Mouse (Mus musculus) heart, embryonic 15.5 days (tissue): Measurements from ENCODE around the gene Rapgef6. TPM values are rescaled to one million over a fixed set of nuclear protein-coding genes. Genes with fewer than 3 reads are reported as not detected.

Experiments used
- ATAC-seq: fragments of 200-750 bp; cut with Nextera tagmentation; replicated peaks from 2 replicates; pipeline ENCODE4 v1.8.0; 2017; ENCODE audit warnings: low read depth, moderate TSS enrichment; ENCODE audit not compliant: insufficient number of reproducible peaks, insufficient read depth, low FRiP score
- H3K27ac ChIP-seq: fragments of 300-500 bp; sonication (generic); 2 replicates; pipeline ENCODE4 v1.5.1; 2015; ENCODE audit warnings: mild to moderate bottlenecking, inconsistent platforms
- H3K27me3 ChIP-seq: fragments of 300-500 bp; sonication (generic); 2 replicates; pipeline ENCODE4 v1.6.1; 2015; ENCODE audit warnings: inconsistent platforms
- H3K36me3 ChIP-seq: fragments of 300-500 bp; sonication (generic); 2 replicates; pipeline ENCODE4 v1.6.1; 2015; ENCODE audit warnings: mild to moderate bottlenecking, inconsistent platforms
- H3K4me1 ChIP-seq: fragments of 300-500 bp; sonication (generic); replicated peaks from 2 replicates; pipeline ENCODE4 v1.6.1; 2015; ENCODE audit warnings: inconsistent platforms
- H3K4me2 ChIP-seq: fragments of 300-500 bp; sonication (generic); 2 replicates; pipeline ENCODE4 v1.6.1; 2015; ENCODE audit warnings: inconsistent platforms, mild to moderate bottlenecking, moderate library complexity
- H3K4me3 ChIP-seq: fragments of 300-500 bp; sonication (generic); 2 replicates; pipeline ENCODE4 v1.5.1; 2015; ENCODE audit warnings: mild to moderate bottlenecking, inconsistent platforms
- H3K9ac ChIP-seq: fragments of 300-500 bp; sonication (generic); 2 replicates; pipeline ENCODE4 v1.6.1; 2015; ENCODE audit warnings: mild to moderate bottlenecking, inconsistent platforms
- H3K9me3 ChIP-seq: fragments of 300-500 bp; sonication (generic); replicated peaks from 2 replicates; pipeline ENCODE4 v1.6.1; 2016; ENCODE audit warnings: inconsistent platforms
- WGBS: fragments of 180-500 bp; shearing (Covaris S2); methylation state at CpG from one replicate; pipeline ENCODE4 v1.1.7; 2015; ENCODE audit warnings: mixed read lengths; 5-methylcytosine and 5-hydroxymethylcytosine counted together
- polyA plus RNA-seq: library from polyadenylated mRNA; unstranded; fragments of >200 nt; fragmentation: Nextera tagmentation; extraction: Ambion mirVana; gene quantifications from 2 replicates; pipeline ENCODE4 v1.2.1, GENCODE M21; 2015

Rapgef6 gene
- polyA plus RNA-seq, 1 experiment from 2014 or later, result 30.0 TPM

DNA sequence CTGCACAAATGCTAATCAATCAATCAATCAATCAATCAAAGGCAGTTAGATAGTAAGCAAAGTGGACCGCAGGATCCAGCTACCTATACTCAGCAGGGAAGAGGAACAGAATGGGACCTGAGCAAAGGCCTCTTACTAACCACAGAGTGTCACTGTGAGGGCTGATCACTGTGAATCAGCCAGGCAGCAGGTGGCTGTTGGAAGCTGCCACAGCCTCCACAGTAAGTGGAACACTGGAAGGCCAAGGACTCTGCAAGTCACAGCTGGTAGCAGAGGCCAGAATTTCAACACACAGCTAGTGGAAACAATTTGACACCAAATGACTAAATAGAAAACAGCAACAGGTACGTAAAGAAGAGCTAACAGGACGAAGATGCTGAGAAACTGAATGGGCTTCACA is 196.0 kb downstream of the Rapgef6 start:
- no peak overlapping the region for H3K27ac ChIP-seq
- WGBS, result 88% methylated on average over 3 of the region's 3 CpGs
- H3K27me3 ChIP-seq, result no peaks in the 10 kb centered on the region
- no peak overlapping the region for H3K4me3 ChIP-seq
- no peaks in the 10 kb centered on the region for H3K9me3 ChIP-seq
- no peak overlapping the region for H3K4me2 ChIP-seq
- peaks cover 24% of the 10 kb centered on the region for H3K36me3 ChIP-seq
- no peak for ATAC-seq
- peaks cover 14% of the 10 kb centered on the region for H3K4me1 ChIP-seq
- H3K9ac ChIP-seq, result no peak overlapping the region

GRCm38 (mm10) chr11:54722057-54722456 is 199.4 kb downstream of the Rapgef6 start:
- H3K27me3 ChIP-seq, result no peaks in the 10 kb centered on the region
- peaks cover 7% of the 10 kb centered on the region; the same call in 1 of the 2 replicates for H3K36me3 ChIP-seq
- H3K9ac ChIP-seq, result no peak overlapping the region
- H3K4me2 ChIP-seq, result no peak overlapping the region
- 42% methylated on average over 6 of the region's 6 CpGs for WGBS
- no peak overlapping the region for H3K4me3 ChIP-seq
- H3K27ac ChIP-seq, result 0 out of 2 replicates have a peak overlapping the region, but pooled peaks have one; percentile 12
- H3K9me3 ChIP-seq, result no peaks in the 10 kb centered on the region
- no peak for ATAC-seq
- peaks cover 41% of the 10 kb centered on the region for H3K4me1 ChIP-seq

GRCm38 (mm10) chr11:54724353-54725034 is 201.8 kb downstream of the Rapgef6 start:
- Histone ChIP-seq H3K4me3 (no peak overlapping the region), H3K27ac (peak overlapping the region; percentile 73), H3K36me3 (no peaks in the 10 kb centered on the region), H3K9ac (no peak overlapping the region), H3K27me3 (no peaks in the 10 kb centered on the region), H3K9me3 (no peaks in the 10 kb centered on the region), H3K4me1 (peaks cover 52% of the 10 kb centered on the region), H3K4me2 (no peak overlapping the region)
- WGBS, result 45% methylated on average over 4 of the region's 4 CpGs
- peak; percentile 61; the same call in 1 of the 2 replicates for ATAC-seq

DNA sequence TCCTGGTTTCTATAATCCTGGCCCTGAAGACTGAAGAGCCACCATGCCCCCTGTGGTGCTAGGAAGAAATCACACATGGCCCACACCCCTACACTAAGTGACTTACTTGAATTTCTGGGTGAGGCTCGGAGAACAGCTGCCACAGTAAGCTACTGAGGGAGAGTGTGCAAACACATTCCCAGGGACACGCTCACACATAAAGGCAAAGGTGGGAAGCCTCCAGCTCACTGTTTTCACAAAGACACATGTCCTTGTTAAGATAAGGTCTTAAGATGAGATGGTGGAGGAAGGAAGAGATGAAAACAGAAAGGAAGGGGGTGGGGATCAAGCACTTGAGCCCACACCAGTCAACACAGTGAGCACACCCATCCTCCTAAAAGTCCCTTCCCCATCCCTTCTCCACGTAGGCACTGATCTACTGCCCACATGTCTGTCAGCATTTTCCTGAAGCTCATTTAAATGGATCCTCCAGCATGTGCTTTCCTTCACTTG is 204.0 kb downstream of the Rapgef6 start:
- 49% methylated on average over 3 of the region's 3 CpGs for WGBS
- Histone ChIP-seq H3K36me3 (no peaks in the 10 kb centered on the region), H3K4me3 (no peak overlapping the region), H3K9me3 (no peaks in the 10 kb centered on the region), H3K27ac (peak overlapping the region; percentile 75), H3K4me1 (peaks cover 47% of the 10 kb centered on the region), H3K27me3 (no peaks in the 10 kb centered on the region), H3K4me2 (no peak overlapping the region), H3K9ac (no peak overlapping the region)
- no peak for ATAC-seq

- 29% methylated on average over 5 of the region's 5 CpGs for WGBS
- H3K4me2 ChIP-seq, result no peak overlapping the region
- no peaks in the 10 kb centered on the region for H3K9me3 ChIP-seq
- no peaks in the 10 kb centered on the region for H3K36me3 ChIP-seq
- H3K4me3 ChIP-seq, result no peak overlapping the region
- peaks cover 41% of the 10 kb centered on the region for H3K4me1 ChIP-seq
- H3K9ac ChIP-seq, result no peak overlapping the region
- H3K27ac ChIP-seq, result peak overlapping the region; percentile 75
- H3K27me3 ChIP-seq, result no peaks in the 10 kb centered on the region
- ATAC-seq, result peak; percentile 51; the same call in 1 of the 2 replicates
Observed at GRCm38 (mm10) chr11:54727327-54727901, 204.8 kb downstream of the Rapgef6 start.

DNA sequence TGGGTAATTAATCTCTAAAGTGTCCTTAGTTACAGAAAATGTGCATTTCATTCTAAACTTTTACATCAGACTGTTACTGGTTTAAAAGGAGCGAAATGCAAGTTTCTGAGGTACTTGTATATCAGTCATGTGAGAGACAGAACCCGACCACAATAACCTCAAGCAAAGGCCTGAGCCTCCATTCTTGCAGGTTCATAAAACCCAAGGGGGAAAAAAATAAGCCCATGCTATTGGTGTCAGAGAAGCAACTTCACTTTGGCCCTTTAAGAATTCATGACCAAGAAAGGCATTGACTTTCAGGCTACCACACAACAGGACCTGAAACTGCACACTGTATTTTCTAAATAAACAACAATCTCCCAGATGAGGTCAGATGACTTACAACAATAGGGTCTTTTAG is 205.7 kb downstream of the Rapgef6 start:
- Histone ChIP-seq H3K4me1 (peaks cover 39% of the 10 kb centered on the region), H3K27ac (0 out of 2 replicates have a peak overlapping the region, but pooled peaks have one; percentile 75), H3K9ac (no peak overlapping the region), H3K27me3 (no peaks in the 10 kb centered on the region), H3K4me2 (no peak overlapping the region), H3K9me3 (no peaks in the 10 kb centered on the region), H3K36me3 (no peaks in the 10 kb centered on the region), H3K4me3 (no peak overlapping the region)
- 80% methylated on average over 2 of the region's 2 CpGs for WGBS
- ATAC-seq, result no peak

GRCm38 (mm10) chr11:54729311-54729710 is 206.7 kb downstream of the Rapgef6 start:
- no peak for ATAC-seq
- WGBS, result 75% methylated on average over 3 of the region's 3 CpGs
- Histone ChIP-seq H3K4me1 (peaks cover 33% of the 10 kb centered on the region), H3K4me2 (no peak overlapping the region), H3K27me3 (no peaks in the 10 kb centered on the region), H3K4me3 (no peak overlapping the region), H3K9ac (no peak overlapping the region), H3K9me3 (no peaks in the 10 kb centered on the region), H3K27ac (no peak overlapping the region), H3K36me3 (peaks cover 3% of the 10 kb centered on the region; the same call in 1 of the 2 replicates)

GRCm38 (mm10) chr11:54730931-54731330 is 208.3 kb downstream of the Rapgef6 start:
- no peaks in the 10 kb centered on the region for H3K9me3 ChIP-seq
- no peak for ATAC-seq
- no peak overlapping the region for H3K27ac ChIP-seq

DNA sequence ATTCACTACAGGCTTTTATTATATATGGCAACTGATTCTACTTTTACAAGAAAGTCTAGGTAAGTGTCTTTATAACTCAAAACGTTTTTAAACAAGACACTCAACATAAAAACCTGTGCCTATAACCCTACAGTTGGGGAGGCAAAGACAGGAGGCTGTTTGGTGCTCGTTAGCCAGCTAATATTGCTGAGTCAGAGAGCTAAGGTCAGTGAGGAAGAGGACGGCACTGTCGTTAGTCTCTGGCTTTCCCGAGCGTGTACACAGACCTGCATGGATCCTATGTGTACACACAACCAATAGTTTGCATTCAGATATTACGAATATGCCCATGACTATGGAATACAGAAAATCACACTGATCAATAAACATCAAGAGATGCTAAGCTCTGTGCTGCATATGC is 208.7 kb downstream of the Rapgef6 start:
- no peak for ATAC-seq
- Histone ChIP-seq H3K27me3 (no peaks in the 10 kb centered on the region), H3K27ac (no peak overlapping the region), H3K4me3 (no peak overlapping the region), H3K9ac (no peak overlapping the region), H3K36me3 (peaks cover 7% of the 10 kb centered on the region; the same call in 1 of the 2 replicates), H3K4me2 (no peak overlapping the region), H3K4me1 (peaks cover 18% of the 10 kb centered on the region), H3K9me3 (no peaks in the 10 kb centered on the region)
- WGBS, result 85% methylated on average over 7 of the region's 7 CpGs

More at GRCm38 (mm10) chr11:54730931-54731330, 208.3 kb downstream of the Rapgef6 start:
- Histone ChIP-seq H3K27me3 (no peaks in the 10 kb centered on the region), H3K4me3 (no peak overlapping the region), H3K4me2 (no peak overlapping the region), H3K36me3 (peaks cover 7% of the 10 kb centered on the region; the same call in 1 of the 2 replicates), H3K4me1 (peaks cover 21% of the 10 kb centered on the region), H3K9ac (no peak overlapping the region)
- WGBS, result 92% methylated on average over 5 of the region's 5 CpGs

GRCm38 (mm10) chr11:54733546-54733945 is 210.9 kb downstream of the Rapgef6 start:
- H3K4me3 ChIP-seq, result no peak overlapping the region
- WGBS, result 55% methylated on average over 7 of the region's 7 CpGs
- no peak for ATAC-seq

DNA sequence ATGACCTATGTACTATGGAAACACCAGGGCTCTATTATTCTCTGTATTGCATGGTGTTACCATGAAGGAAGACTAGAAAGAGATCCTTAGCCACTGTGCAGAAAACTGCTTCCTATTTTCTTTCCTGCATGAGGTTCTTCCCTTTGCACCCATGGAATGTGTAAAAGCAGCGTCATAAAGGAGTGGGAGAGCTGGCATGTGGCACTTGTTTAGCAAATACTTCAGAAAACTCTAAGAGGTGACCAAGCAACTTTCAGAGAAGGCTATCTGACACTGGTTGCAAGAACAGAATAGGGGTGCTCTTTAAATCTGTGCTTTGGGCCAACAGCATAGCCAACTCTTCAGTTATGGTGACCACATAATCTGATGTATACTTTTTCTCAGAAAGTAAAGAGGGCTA is 212.5 kb downstream of the Rapgef6 start:
- no peak for ATAC-seq
- H3K4me2 ChIP-seq, result no peak overlapping the region
- H3K4me1 ChIP-seq, result no peaks in the 10 kb centered on the region
- no peaks in the 10 kb centered on the region for H3K9me3 ChIP-seq
- 60% methylated on average over 1 of the region's 1 CpGs for WGBS
- no peaks in the 10 kb centered on the region for H3K27me3 ChIP-seq
- peaks cover 15% of the 10 kb centered on the region; the same call in 1 of the 2 replicates for H3K36me3 ChIP-seq
- H3K27ac ChIP-seq, result no peak overlapping the region
- no peak overlapping the region for H3K9ac ChIP-seq
- H3K4me3 ChIP-seq, result no peak overlapping the region

More at GRCm38 (mm10) chr11:54733546-54733945, 210.9 kb downstream of the Rapgef6 start:
- peaks cover 7% of the 10 kb centered on the region; the same call in 1 of the 2 replicates for H3K36me3 ChIP-seq
- H3K9ac ChIP-seq, result no peak overlapping the region
- H3K4me1 ChIP-seq, result no peaks in the 10 kb centered on the region
- no peaks in the 10 kb centered on the region for H3K9me3 ChIP-seq
- H3K27ac ChIP-seq, result no peak overlapping the region
- H3K4me2 ChIP-seq, result no peak overlapping the region
- H3K27me3 ChIP-seq, result no peaks in the 10 kb centered on the region
